Mouse (Mus musculus) cerebellum, adult 2 months (tissue): ENCODE results near the gene Sapcd2. TPM values are rescaled to one million over a fixed set of nuclear protein-coding genes. Genes with fewer than 3 reads are reported as not detected.

Experiments
- DNase-seq, 2 experiments: peaks; one replicate each; pipeline ENCODE4 v3.0.0; 2021
- H3K27ac ChIP-seq: fragments of 200-500 bp; 2 replicates; pipeline ENCODE4 v1.5.1; 2012; ENCODE audit warnings: low read length, control low read depth, inconsistent platforms; ENCODE audit not compliant: insufficient read depth
- H3K27me3 ChIP-seq: fragments of 200-500 bp; 2 replicates; pipeline ENCODE4 v1.6.1; 2012; ENCODE audit warnings: inconsistent platforms, mild to moderate bottlenecking, low read length, moderate library complexity; ENCODE audit not compliant: control insufficient read depth, insufficient read depth
- H3K4me1 ChIP-seq: fragments of 200-500 bp; 2 replicates; pipeline ENCODE4 v1.6.1; 2011; ENCODE audit warnings: low read length; ENCODE audit not compliant: control insufficient read depth, insufficient read depth
- H3K4me3 ChIP-seq: fragments of 200-500 bp; replicated peaks from 2 replicates; pipeline ENCODE3; 2011; ENCODE audit warnings: mild to moderate bottlenecking, low read depth, low read length, control low read depth; ENCODE audit not compliant: insufficient read depth
- CTCF ChIP-seq: fragments of 200-500 bp; IDR thresholded peaks from 2 replicates; pipeline ENCODE4 v1.5.1; 2011; ENCODE audit warnings: low read depth, mild to moderate bottlenecking, control low read depth, low read length, moderate library complexity, borderline replicate concordance; ENCODE audit not compliant: insufficient read depth
- POLR2A ChIP-seq: fragments of 200-500 bp; IDR thresholded peaks from 2 replicates; pipeline ENCODE4 v1.6.1; 2011; ENCODE audit warnings: low read length, control low read depth, borderline replicate concordance; ENCODE audit not compliant: insufficient read depth
- WGBS: fragments of 180-500 bp; shearing (Covaris S2); methylation state at CpG from one replicate; pipeline ENCODE4 v1.1.7; 2018; 5-methylcytosine and 5-hydroxymethylcytosine counted together
- polyA plus RNA-seq: library from polyadenylated mRNA; depleted of rRNA; stranded (reverse); fragments of >200 nt; gene quantifications from 2 replicates; pipeline ENCODE4 v1.2.3, GENCODE M21; 2012; rRNA removed

Gene Sapcd2
- 4.4 and 4.7 TPM in 2 replicates for polyA plus RNA-seq

- no peaks in the 10 kb centered on the region for H3K27me3 ChIP-seq
- peak within 1 kb of the TSS; percentile 72 for H3K4me3 ChIP-seq
- DNase-seq, result peak; percentile 90 to 91
- peaks cover 6% of the 10 kb centered on the region for H3K4me1 ChIP-seq
- no peak within 1 kb of the TSS for H3K27ac ChIP-seq
- WGBS, result under 1% methylated on average over 65 of the region's 65 CpGs
- TF ChIP-seq CTCF, result no peak
- peak; percentile 19; the same call in 1 of the 2 replicates for TF ChIP-seq POLR2A
These were observed at the start of gene Sapcd2 for GRCm38 (mm10) chr2:25371764-25372643. Sapcd2 (plus strand) TSS chr2:25372321.

- Histone ChIP-seq H3K4me3 (no peak overlapping the region), H3K27me3 (no peaks in the 10 kb centered on the region), H3K4me1 (no peaks in the 10 kb centered on the region), H3K27ac (no peak overlapping the region)
- 76% methylated on average over 2 of the region's 2 CpGs for WGBS
- TF ChIP-seq CTCF (no peak), POLR2A (no peak)
- DNase-seq, result no peak
These were observed 46.1 kb upstream of the Sapcd2 start for GRCm38 (mm10) chr2:25326036-25326435.

- Histone ChIP-seq H3K4me1 (peaks cover 2% of the 10 kb centered on the region; the same call in 1 of the 2 replicates), H3K27ac (no peak overlapping the region), H3K27me3 (no peaks in the 10 kb centered on the region), H3K4me3 (no peak overlapping the region)
- WGBS, result 22% methylated on average over 7 of the region's 7 CpGs
- TF ChIP-seq POLR2A, result no peak
- TF ChIP-seq CTCF, result peak; percentile 75
- DNase-seq, result peak; percentile 54 to 63
These were observed 43.7 kb upstream of the Sapcd2 start for GRCm38 (mm10) chr2:25328440-25328839.

GRCm38 (mm10) chr2:25331470-25331869 lies 40.7 kb upstream of the Sapcd2 start:
- no peaks in the 10 kb centered on the region for H3K27me3 ChIP-seq
- H3K4me1 ChIP-seq, result peaks cover 4% of the 10 kb centered on the region; the same call in 1 of the 2 replicates
- H3K4me3 ChIP-seq, result no peak overlapping the region
- WGBS, result 30% methylated on average over 9 of the region's 9 CpGs
- no peak overlapping the region for H3K27ac ChIP-seq
- no peak for TF ChIP-seq CTCF
- TF ChIP-seq POLR2A, result no peak
- DNase-seq, result no peak

GRCm38 (mm10) chr2:25332286-25333160 lies 39.6 kb upstream of the Sapcd2 start, which contains the start of gene Man1b1:
Man1b1 (plus strand) TSS chr2:25332338.
- TF ChIP-seq CTCF (no peak), POLR2A (peak; percentile 95)
- WGBS, result under 1% methylated on average over 78 of the region's 78 CpGs
- H3K27ac ChIP-seq, result peak within 1 kb of the TSS; percentile 20

GRCm38 (mm10) chr2:25333569-25333968 lies 38.6 kb upstream of the Sapcd2 start:
- peaks cover 4% of the 10 kb centered on the region; the same call in 1 of the 2 replicates for H3K4me1 ChIP-seq
- WGBS, result 78% methylated on average over 2 of the region's 2 CpGs
- no peak overlapping the region for H3K27ac ChIP-seq
- H3K27me3 ChIP-seq, result no peaks in the 10 kb centered on the region
- no peak for DNase-seq
- no peak for TF ChIP-seq CTCF
- no peak for TF ChIP-seq POLR2A
- no peak overlapping the region for H3K4me3 ChIP-seq

More at GRCm38 (mm10) chr2:25332286-25333160, 39.6 kb upstream of the Sapcd2 start, which contains the start of gene Man1b1:
- Histone ChIP-seq H3K27me3 (no peaks in the 10 kb centered on the region), H3K4me1 (peaks cover 4% of the 10 kb centered on the region; the same call in 1 of the 2 replicates), H3K4me3 (peak within 1 kb of the TSS; percentile 63)
- DNase-seq, result peak; percentile 99

- no peak for DNase-seq
These were observed 33.8 kb upstream of the Sapcd2 start for GRCm38 (mm10) chr2:25338303-25338702.

More at GRCm38 (mm10) chr2:25338303-25338702, 33.8 kb upstream of the Sapcd2 start:
- 92% methylated on average over 6 of the region's 6 CpGs for WGBS
- Histone ChIP-seq H3K4me1 (peaks cover 3% of the 10 kb centered on the region; the same call in 1 of the 2 replicates), H3K4me3 (no peak overlapping the region), H3K27me3 (no peaks in the 10 kb centered on the region), H3K27ac (no peak overlapping the region)
- no peak for TF ChIP-seq CTCF
- no peak for TF ChIP-seq POLR2A
